Mouse (Mus musculus) hindlimb bud, embryonic 11.5 days (tissue): ENCODE results near the gene Tcp10c.
A peak's percentile ranks its signal among the peaks of the same experiment; 100 is the strongest.
"Not testable (repeated sequence)": the region's sequence is repeated elsewhere in the genome, so short reads cannot be mapped to it uniquely, and the experiment has no call there.

ENCODE experiments used
- DNase-seq: peaks from one replicate; pipeline ENCODE4 v3.0.0-alpha.2; 2012; ENCODE audit warnings: low read depth, low spot score; ENCODE audit errors: extremely low spot score

The Tcp10c gene

GRCm38 (mm10) chr17:13354521-13354920 is at the start of gene Tcp10c:
Gene Tcp10c, plus strand, starts transcription at chr17:13354572.
- not testable (repeated sequence) for DNase-seq

- not testable (repeated sequence) for DNase-seq
These were observed 46.5 kb upstream of the Tcp10c start for GRCm38 (mm10) chr17:13307852-13308251.

GRCm38 (mm10) chr17:13308344-13308743 is 46.0 kb upstream of the Tcp10c start:
- not testable (repeated sequence) for DNase-seq

- not testable (repeated sequence) for DNase-seq
These were observed 45.6 kb upstream of the Tcp10c start for GRCm38 (mm10) chr17:13308746-13309145.

DNA sequence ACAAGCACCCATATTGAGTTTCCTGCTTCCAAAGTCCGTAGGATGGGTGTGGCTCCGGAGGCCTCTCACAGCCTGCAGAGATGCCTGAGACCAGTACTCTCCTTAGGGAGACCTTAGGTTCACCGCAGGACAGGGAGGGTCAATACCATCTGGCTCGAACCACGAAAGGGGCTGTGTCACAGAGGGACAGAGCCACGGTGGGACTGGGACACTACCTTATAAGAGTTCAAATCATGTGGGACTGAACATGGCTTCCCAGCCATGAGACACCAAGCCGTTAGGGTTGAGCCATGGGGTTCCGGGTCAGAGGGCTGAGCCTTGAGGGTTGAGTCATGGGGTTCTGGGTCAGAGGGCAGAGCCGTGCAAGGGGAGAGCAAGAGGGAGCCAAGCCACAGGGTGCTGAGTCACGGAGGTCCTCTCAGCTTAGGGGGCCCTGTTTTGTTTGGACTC is 45.2 kb upstream of the Tcp10c start:
- not testable (repeated sequence) for DNase-seq

GRCm38 (mm10) chr17:13329967-13330366 is 24.4 kb upstream of the Tcp10c start:
- DNase-seq = not testable (repeated sequence)

DNA sequence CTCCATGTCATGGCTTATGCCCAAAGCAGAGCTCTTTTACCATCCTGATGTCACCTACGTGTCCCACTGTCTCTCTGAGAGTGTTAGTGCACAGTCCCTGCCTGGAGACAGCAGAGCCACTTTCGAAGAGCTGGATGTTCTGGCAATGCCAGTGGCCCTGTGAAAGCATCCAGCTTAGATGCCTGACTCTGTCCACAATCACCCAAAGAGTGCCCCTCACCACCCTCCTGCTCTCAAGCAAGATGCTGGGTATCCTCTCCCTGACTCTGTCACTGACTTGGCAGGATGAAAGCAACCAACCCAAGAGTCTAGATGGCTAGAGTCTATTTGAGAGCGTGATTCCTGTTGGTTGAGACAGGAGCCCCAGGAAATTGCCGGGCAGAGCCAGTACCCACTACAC is 23.2 kb upstream of the Tcp10c start:
- not testable (repeated sequence) for DNase-seq

GRCm38 (mm10) chr17:13332496-13332895 is 21.9 kb upstream of the Tcp10c start:
- not testable (repeated sequence) for DNase-seq

- DNase-seq = peak; percentile 30
These were observed 17.2 kb upstream of the Tcp10c start for GRCm38 (mm10) chr17:13336979-13337749.

GRCm38 (mm10) chr17:13337931-13338330 is 16.4 kb upstream of the Tcp10c start:
- DNase-seq = not testable (repeated sequence)

GRCm38 (mm10) chr17:13340071-13340470 is 14.3 kb upstream of the Tcp10c start:
- DNase-seq = not testable (repeated sequence)

GRCm38 (mm10) chr17:13345923-13346322 is 8.4 kb upstream of the Tcp10c start:
- DNase-seq = not testable (repeated sequence)

DNA sequence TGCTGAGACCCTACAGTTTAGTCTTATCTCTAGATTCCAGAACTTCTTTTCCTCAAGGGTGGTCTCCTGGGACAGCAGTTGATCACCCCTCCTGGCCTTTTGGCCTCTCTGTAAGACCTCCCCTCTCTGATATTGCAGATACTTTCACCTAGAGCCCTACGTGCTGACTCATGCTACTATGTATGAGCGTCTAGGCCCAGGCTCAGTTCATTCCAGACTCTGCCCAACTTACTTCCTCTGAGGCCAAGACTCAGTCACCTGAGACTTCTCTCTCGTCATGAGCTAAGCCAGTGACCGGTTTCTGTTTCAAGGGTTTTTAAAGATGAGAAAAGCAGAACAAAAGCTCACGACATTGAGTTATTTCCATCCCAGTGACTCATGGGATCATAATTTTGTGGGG is 4.8 kb upstream of the Tcp10c start:
- DNase-seq = not testable (repeated sequence)

- DNase-seq = not testable (repeated sequence)
These were observed 1.1 kb upstream of the Tcp10c start for GRCm38 (mm10) chr17:13353249-13353648.

DNA sequence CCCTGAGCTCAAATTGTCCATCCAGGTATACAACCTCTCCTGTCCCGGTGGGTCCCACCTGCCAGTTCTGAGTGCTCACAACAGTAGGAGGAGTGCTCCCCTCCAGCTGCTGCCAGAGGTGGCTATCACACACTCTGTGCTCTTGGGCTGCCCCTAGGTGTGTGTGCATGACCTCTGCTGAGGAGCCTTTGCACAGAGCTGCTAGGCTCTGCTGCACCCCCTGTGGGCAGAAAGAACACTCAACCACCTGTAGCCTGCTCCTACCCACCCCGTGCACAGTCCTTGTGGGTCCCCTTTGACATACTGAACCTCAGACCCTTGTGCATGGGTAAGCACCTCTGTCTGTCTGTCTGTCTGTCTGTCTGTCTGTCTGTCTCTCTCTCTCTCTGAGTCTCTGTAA is 8.1 kb downstream of the Tcp10c start:
- DNase-seq = not testable (repeated sequence)

- DNase-seq = not testable (repeated sequence)
These were observed 9.4 kb downstream of the Tcp10c start for GRCm38 (mm10) chr17:13363773-13364172.

DNA sequence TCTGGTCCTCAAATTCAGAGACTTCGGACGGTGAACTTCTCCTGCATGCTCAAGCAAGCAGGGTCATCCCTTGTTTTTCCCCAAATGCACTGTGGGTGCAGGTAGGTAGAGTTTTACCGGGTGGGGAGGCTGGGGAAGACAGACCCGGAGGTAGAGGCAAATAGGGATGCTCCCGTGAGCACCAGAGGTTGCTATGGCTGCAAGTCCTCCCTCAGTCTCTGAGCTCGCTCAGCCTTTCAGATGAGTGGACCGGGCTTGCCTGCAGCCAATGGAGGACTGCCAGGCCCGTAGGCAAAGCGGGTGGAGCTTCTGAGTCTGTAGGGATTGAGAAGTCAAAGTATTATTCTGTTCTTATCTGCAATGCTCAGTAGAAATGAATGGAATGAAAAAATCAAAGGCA is 9.8 kb downstream of the Tcp10c start:
- not testable (repeated sequence) for DNase-seq

GRCm38 (mm10) chr17:13367181-13367580 is 12.8 kb downstream of the Tcp10c start:
- DNase-seq = not testable (repeated sequence)

GRCm38 (mm10) chr17:13368658-13369057 is 14.3 kb downstream of the Tcp10c start:
- not testable (repeated sequence) for DNase-seq

GRCm38 (mm10) chr17:13370746-13371145 is 16.4 kb downstream of the Tcp10c start:
- not testable (repeated sequence) for DNase-seq

DNA sequence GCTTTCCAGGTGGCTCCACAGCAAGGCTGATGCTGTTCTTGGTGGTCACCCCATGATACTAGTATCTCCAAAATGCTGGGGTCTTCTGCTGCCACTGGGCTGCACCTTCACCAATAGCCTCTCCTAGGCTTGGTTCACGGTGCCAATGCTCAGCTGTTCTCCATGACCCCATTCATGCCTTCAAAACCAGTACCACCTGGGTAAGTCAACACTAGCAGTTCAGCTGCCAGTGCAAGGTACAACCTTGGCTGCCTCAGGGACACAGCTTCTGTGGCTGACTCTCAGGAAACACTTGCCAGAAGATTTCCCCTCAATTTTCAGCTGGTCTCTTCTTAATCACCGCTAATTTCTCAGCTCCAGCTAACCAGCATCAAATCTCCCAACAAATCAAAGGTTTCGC is 24.0 kb downstream of the Tcp10c start:
- not testable (repeated sequence) for DNase-seq

GRCm38 (mm10) chr17:13379951-13380615 is 25.7 kb downstream of the Tcp10c start:
- DNase-seq = not testable (repeated sequence)
